Mouse (Mus musculus) kidney, embryonic 14.5 days (tissue): ENCODE measurements around the gene Pde4c. TPM values are rescaled to one million over a fixed set of nuclear protein-coding genes. Genes with fewer than 3 reads are reported as not detected.

Experiments used
- ATAC-seq: fragments of 200-750 bp; cut with Nextera tagmentation; 2 replicates; pipeline ENCODE4 v1.8.0; 2017; ENCODE audit warnings: moderate number of reproducible peaks, mild to moderate bottlenecking, moderate TSS enrichment, moderate library complexity; ENCODE audit not compliant: low FRiP score, low TSS enrichment
- H3K27ac ChIP-seq: fragments of 300-500 bp; sonication (generic); 2 replicates; pipeline ENCODE4 v1.5.1; 2014; ENCODE audit warnings: low read depth, mild to moderate bottlenecking, low read length, moderate library complexity, mixed read lengths
- H3K27me3 ChIP-seq: fragments of 300-500 bp; sonication (generic); 2 replicates; pipeline ENCODE4 v1.6.1; 2014; ENCODE audit warnings: mild to moderate bottlenecking, low read length; ENCODE audit not compliant: control insufficient read depth, insufficient read depth
- H3K36me3 ChIP-seq: fragments of 300-500 bp; sonication (generic); 2 replicates; pipeline ENCODE4 v1.6.1; 2014; ENCODE audit warnings: low read length, mixed read lengths; ENCODE audit not compliant: control insufficient read depth, insufficient read depth
- H3K4me1 ChIP-seq: fragments of 300-500 bp; sonication (generic); 2 replicates; pipeline ENCODE4 v1.6.1; 2014; ENCODE audit warnings: low read length, mixed read lengths; ENCODE audit not compliant: control insufficient read depth, insufficient read depth
- H3K4me2 ChIP-seq: fragments of 300-500 bp; sonication (generic); replicated peaks from 2 replicates; pipeline ENCODE4 v1.6.1; 2014; ENCODE audit warnings: low read depth, mild to moderate bottlenecking, low read length
- H3K4me3 ChIP-seq: fragments of 300-500 bp; sonication (generic); 2 replicates; pipeline ENCODE4 v1.5.1; 2014; ENCODE audit warnings: mild to moderate bottlenecking, low read length
- H3K9ac ChIP-seq: fragments of 300-500 bp; sonication (generic); 2 replicates; pipeline ENCODE4 v1.6.1; 2014; ENCODE audit warnings: low read depth, mild to moderate bottlenecking, low read length, moderate library complexity
- H3K9me3 ChIP-seq: fragments of 300-500 bp; sonication (generic); 2 replicates; pipeline ENCODE4 v1.6.1; 2016; ENCODE audit warnings: low read length; ENCODE audit not compliant: control insufficient read depth
- WGBS: fragments of 180-500 bp; shearing (Covaris S2); extraction: QIAGEN DNeasy Blood & Tissue Kit; methylation state at CpG from one replicate; pipeline ENCODE4 v1.1.7; 2014; 5-methylcytosine and 5-hydroxymethylcytosine counted together
- polyA plus RNA-seq: library from polyadenylated mRNA; unstranded; fragments of >200 nt; fragmentation: Nextera tagmentation; extraction: Ambion mirVana; gene quantifications from 2 replicates; pipeline ENCODE4 v1.2.1, GENCODE M21; 2014

Gene Pde4c
- polyA plus RNA-seq, 1 experiment from 2014 or later, result 4.0 TPM

DNA sequence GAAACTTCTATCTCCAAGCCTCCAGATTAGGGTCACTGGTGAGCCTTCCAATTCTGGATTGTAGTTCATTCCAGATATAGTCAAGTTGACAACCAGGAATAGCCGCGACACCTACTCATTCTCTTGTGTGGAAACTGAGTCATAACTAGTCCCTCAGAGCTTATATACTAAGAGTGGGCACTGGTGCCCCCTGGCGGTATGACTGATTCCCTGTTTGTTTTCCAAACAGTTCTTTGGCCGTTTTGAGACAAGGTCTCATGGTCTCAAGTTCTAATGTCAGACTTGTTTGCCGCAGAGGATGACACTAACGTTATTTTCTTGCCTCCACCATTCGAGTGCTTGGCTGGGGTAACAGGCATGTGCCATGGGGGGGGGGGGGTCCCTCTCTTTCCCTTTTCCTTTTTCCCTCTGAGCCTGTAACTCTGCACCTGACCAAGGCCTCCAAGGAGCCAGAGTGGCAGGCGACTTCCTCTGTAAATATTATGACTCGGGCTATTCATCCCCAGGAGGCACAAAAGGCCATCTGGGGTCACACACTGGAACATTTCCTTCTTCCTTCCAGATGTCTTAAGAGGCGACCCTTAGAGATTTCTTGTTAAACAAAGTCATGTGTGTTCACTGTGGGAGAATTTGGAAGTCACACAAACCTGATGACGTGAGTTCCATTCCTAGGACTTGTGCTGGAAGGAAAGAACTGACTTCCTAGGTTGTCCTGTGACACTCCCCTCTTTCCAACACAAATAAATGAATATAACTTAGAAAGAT is 28.7 kb downstream of the Pde4c start:
- Histone ChIP-seq H3K9ac (no peak overlapping the region), H3K36me3 (peaks cover 4% of the 10 kb centered on the region; the same call in 1 of the 2 replicates), H3K27ac (peak overlapping the region; percentile 83)

DNA sequence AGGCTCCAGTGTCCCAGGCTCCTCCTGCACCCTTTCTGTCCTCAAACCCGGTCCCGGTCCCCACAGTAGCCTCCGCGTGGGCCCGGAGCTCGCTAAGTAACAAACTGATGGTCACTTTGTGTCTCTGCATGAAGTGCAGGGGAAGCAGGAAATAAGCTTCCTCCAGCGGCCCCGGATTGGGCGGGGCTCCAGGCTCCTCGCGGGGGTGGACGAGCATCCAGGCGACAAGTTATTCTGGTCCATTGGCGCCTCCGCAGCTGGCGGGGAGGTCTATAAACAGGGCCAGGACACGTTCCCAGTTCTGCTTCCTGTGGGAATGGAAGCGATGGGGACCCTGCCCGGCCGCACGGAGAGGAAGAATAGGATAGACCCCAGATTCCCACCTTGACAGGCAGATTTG is 29.6 kb downstream of the Pde4c start:
- ATAC-seq, result no peak
- peak overlapping the region; percentile 83 for H3K27ac ChIP-seq
- H3K9ac ChIP-seq, result peak overlapping the region; percentile 42; the same call in 1 of the 2 replicates
- H3K4me3 ChIP-seq, result peak overlapping the region; percentile 17; the same call in 1 of the 2 replicates
- no peaks in the 10 kb centered on the region for H3K9me3 ChIP-seq
- peaks cover 23% of the 10 kb centered on the region for H3K4me1 ChIP-seq
- peak overlapping the region; percentile 36 for H3K4me2 ChIP-seq
- H3K27me3 ChIP-seq, result no peaks in the 10 kb centered on the region
- WGBS, result 5% methylated on average over 21 of the region's 21 CpGs
- peaks cover 13% of the 10 kb centered on the region; the same call in 1 of the 2 replicates for H3K36me3 ChIP-seq

More for the DNA sequence above, 28.7 kb downstream of the Pde4c start:
- Histone ChIP-seq H3K9me3 (no peaks in the 10 kb centered on the region), H3K27me3 (peaks cover 5% of the 10 kb centered on the region), H3K4me1 (peaks cover 23% of the 10 kb centered on the region), H3K4me2 (no peak overlapping the region), H3K4me3 (no peak overlapping the region)
- no peak for ATAC-seq
- 24% methylated on average over 11 of the region's 11 CpGs for WGBS

DNA sequence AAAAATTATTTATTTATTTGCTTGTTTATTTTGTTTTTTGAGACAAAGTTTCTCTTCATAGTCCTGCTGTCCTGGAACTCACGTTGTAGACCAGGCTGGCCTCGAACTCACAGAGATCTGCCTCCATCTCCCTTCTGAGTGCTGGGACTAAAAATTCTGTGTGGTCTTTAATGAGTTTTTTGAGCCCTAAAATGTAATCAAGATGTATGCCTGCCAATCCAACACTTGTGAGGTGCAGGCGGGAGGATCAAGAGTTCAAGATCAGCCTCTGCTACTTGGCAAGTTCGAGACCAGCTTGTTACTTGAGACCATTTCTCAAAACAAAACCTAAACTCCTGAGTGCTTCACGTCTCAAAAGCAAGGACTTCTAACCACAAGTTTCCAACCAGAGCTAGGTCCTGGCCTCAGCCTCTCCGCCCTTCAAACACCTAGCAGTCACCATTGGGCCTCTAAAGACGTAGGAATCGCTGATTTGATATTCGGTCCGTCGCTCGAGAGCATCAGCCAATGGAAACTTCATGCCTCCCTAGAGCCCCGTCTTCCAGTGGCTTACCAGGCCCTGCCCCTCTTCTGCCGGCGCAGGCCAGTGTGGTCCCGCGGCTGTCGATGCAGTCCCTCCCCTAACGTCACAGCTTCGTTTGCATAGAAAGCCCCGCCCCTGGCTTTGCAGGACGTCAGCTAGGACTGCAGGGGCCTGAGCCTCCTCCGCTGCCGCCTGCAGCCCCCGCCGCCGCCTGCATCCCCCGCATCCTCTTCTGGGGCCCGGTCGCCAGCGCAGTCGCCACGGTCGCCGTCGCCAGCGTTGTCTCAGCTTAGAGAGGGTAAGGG is 30.7 kb downstream of the Pde4c start, which contains the start of gene Rab3a:
Gene Rab3a, plus strand, starts transcription at position 637 of the 828 bp plus-strand sequence.
- H3K4me2 ChIP-seq, result peak within 1 kb of the TSS; percentile 90
- H3K9ac ChIP-seq, result peak within 1 kb of the TSS; percentile 77
- peaks cover 14% of the 10 kb centered on the region; the same call in 1 of the 2 replicates for H3K36me3 ChIP-seq
- no peaks in the 10 kb centered on the region for H3K9me3 ChIP-seq
- no peaks in the 10 kb centered on the region for H3K27me3 ChIP-seq
- WGBS, result 8% methylated on average over 37 of the region's 37 CpGs
- H3K27ac ChIP-seq, result peak within 1 kb of the TSS; percentile 83
- H3K4me1 ChIP-seq, result peaks cover 30% of the 10 kb centered on the region
- H3K4me3 ChIP-seq, result peak within 1 kb of the TSS; percentile 58
- peak; percentile 97 for ATAC-seq

DNA sequence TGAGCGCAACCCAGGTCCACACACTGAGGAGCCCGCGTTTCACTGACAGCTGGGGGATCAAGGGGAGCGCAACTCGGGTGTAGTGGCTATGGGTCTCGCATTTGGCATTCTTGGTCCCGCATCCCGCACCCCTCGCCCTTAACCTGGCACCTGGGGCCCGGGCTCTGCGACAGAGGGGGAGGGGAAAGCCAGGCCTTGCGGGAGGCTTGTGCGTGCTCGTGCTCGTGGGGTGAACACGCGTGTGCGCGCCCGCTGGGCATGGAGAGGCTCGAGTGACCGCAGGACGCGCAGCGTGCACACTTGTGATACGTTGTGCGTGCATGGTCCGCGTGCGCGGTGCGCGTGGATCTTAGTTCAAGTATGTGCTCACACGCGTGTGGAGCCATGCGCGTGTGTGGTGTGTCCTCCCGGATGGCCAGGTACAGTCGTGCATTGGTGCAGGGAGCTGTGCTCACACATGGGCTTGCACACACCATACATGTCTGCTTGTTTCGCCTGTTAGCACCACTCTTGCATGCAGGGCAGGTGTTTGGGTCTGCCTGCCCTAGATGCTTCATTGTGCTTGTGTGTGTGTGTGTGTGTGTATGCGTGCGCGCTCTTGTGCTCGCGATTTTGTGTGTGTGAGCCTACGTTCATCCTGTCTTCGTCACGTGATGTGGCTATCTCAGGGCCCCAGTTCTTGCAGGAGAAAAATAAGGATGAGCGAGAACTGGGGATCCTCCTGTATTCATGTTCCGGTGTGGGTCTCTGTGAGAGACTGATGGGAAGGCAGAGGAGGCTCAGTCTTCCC is 31.5 kb downstream of the Pde4c start:
- ATAC-seq, result peak; percentile 36; the same call in 1 of the 2 replicates
- Histone ChIP-seq H3K27ac (no peak overlapping the region), H3K9me3 (no peaks in the 10 kb centered on the region), H3K9ac (peak overlapping the region; percentile 77), H3K27me3 (no peaks in the 10 kb centered on the region), H3K4me2 (peak overlapping the region; percentile 90), H3K4me3 (peak overlapping the region; percentile 58), H3K36me3 (peaks cover 14% of the 10 kb centered on the region; the same call in 1 of the 2 replicates), H3K4me1 (peaks cover 38% of the 10 kb centered on the region)
- 14% methylated on average over 50 of the region's 50 CpGs for WGBS

DNA sequence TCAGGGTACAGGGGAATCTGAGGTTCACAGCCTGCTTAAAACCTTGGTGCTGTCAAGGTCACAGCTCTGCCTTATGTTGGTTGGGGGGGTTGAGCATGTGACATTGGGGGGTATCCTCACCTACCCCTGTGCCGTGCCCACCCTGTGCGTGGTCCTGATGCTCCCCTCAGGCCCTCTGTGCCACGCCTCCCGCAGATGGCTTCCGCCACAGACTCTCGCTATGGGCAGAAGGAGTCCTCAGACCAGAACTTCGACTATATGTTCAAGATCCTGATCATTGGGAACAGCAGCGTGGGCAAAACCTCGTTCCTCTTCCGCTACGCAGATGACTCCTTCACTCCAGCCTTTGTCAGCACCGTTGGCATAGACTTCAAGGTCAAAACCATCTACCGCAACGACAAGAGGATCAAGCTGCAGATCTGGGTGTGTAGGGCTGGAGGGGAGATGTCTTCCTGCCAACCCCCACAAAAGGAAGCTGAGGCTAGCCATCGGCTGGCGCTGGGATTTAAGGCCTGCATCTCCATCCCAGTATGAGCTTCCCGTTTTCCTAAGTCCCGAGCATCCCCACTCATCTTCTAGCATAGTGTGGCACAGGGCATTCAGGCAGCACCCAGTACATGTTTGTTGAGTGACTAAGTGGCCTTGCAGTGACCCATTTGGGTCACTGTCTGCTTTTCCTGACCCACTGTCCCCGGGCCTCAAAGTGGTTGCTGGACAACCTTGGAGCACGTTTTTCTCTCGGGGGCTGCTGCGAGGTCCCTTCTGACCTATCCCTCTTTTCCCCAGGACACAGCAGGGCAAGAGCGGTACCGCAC is 32.3 kb downstream of the Pde4c start:
- Histone ChIP-seq H3K9ac (no peak overlapping the region), H3K4me1 (peaks cover 42% of the 10 kb centered on the region), H3K4me2 (no peak overlapping the region), H3K27me3 (no peaks in the 10 kb centered on the region), H3K9me3 (no peaks in the 10 kb centered on the region), H3K36me3 (peaks cover 14% of the 10 kb centered on the region; the same call in 1 of the 2 replicates), H3K4me3 (peak overlapping the region; percentile 58; the same call in 1 of the 2 replicates), H3K27ac (no peak overlapping the region)
- 87% methylated on average over 24 of the region's 24 CpGs for WGBS
- ATAC-seq, result no peak

DNA sequence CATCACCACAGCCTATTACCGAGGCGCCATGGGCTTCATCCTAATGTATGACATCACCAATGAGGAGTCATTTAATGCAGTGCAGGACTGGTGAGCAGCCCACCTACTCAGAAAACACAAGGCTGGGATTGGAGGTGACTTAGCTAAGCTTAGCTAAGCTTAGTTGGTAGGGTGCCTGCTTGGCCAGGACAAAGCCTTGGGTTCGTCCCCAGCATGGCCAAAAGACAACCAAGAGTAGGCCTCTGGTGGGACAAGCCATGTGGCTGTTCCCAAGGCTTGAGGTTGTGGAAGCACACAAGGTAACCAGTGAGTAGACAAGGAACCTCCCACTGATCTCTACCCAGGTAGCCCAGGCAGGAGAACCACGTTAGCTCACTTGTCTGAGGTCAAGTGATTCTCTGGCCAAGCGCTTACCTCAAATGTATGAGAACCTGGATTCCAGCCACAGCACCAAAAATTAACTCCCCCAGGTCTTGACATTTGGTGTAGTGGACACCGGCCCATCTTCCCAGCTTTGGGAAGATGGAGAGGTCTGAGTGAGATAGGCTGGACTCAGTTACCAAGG is 33.0 kb downstream of the Pde4c start:
- Histone ChIP-seq H3K9ac (no peak overlapping the region), H3K27ac (no peak overlapping the region), H3K36me3 (peaks cover 14% of the 10 kb centered on the region; the same call in 1 of the 2 replicates), H3K9me3 (no peaks in the 10 kb centered on the region), H3K4me2 (no peak overlapping the region), H3K4me1 (peaks cover 42% of the 10 kb centered on the region), H3K27me3 (no peaks in the 10 kb centered on the region), H3K4me3 (no peak overlapping the region)
- WGBS, result 89% methylated on average over 6 of the region's 6 CpGs
- no peak for ATAC-seq

DNA sequence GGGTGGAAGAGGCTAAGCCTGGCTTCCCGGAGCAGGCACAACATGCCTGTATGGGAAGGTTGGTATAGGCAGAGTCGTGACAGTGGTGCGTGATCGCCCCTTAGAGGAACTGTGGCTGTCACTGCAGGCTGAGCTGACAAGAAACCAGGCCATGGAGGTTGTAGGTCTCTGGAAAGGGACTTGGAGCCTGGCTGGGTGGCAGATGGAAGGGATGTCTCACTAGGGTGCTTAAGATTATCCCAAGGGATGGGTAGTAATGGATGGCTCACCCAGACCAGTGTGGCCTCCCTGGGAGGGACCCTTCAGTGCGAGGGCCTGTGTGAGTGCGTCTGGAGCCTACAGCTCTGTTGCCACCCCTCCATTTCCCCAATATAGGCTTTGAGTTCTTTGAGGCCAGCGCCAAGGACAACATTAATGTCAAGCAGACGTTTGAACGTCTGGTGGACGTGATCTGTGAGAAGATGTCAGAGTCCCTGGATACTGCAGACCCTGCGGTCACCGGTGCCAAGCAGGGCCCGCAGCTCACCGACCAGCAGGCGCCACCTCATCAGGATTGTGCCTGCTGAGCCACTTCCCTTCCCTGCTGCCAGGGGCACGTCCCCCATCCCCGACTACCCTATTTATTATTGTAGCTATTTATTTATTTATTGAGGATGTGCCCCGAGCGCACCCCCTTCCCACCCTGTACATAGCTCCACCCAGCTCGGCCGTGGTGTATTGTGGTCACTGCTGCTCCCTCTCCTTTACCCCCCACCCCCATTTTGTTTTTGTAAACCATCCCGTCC is 34.2 kb downstream of the Pde4c start:
- Histone ChIP-seq H3K27me3 (no peaks in the 10 kb centered on the region), H3K4me1 (peaks cover 37% of the 10 kb centered on the region), H3K36me3 (peaks cover 14% of the 10 kb centered on the region; the same call in 1 of the 2 replicates), H3K9me3 (no peaks in the 10 kb centered on the region), H3K9ac (no peak overlapping the region), H3K4me2 (no peak overlapping the region), H3K4me3 (no peak overlapping the region), H3K27ac (no peak overlapping the region)
- 76% methylated on average over 22 of the region's 22 CpGs for WGBS
- no peak for ATAC-seq
